Mouse (Mus musculus) heart, postnatal 0 days (tissue): ENCODE data around the gene Crybg1.

Source experiments
- CTCF ChIP-seq: IDR thresholded peaks from 2 replicates; pipeline ENCODE4 v1.5.1; 2016; ENCODE audit warnings: antibody characterized with exemption, control low read depth, low read depth
- EP300 ChIP-seq: IDR thresholded peaks from 2 replicates; pipeline ENCODE4 v1.6.1; 2016; ENCODE audit warnings: antibody characterized with exemption, low read depth

DNA sequence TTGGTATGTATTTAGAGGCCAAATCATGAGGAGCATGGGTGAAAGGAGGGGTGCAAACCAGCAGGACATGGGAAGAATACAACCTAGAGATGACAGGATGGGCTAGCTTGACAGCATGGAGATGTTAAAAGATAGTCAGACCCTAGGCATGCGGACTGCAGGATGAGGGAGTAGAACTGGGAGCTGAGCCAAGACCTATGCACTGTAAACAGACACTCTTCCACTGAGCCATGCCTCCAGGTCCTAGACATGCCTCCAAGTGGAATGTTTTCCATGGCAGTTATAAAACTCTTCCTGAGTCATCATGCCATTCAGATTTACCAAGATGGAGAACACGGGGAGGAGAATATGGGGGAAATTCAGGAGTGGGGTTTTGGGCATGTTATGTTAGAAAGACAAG, 53.9 kb downstream of the Crybg1 start:
- TF ChIP-seq CTCF (no peak), EP300 (no peak)
